Mouse (Mus musculus) retina, postnatal 7 days (tissue): Measurements from ENCODE around the gene Phf21a.
A peak's percentile ranks its signal among the peaks of the same experiment; 100 is the strongest.

Experiments used
- DNase-seq: peaks from one replicate; pipeline ENCODE4 v3.0.0-alpha.2; 2012; ENCODE audit warnings: low read depth, low spot score

Phf21a gene

GRCm38 (mm10) chr2:92291526-92291925, 198.6 kb downstream of the Phf21a start:
- DNase-seq, result no peak

DNA sequence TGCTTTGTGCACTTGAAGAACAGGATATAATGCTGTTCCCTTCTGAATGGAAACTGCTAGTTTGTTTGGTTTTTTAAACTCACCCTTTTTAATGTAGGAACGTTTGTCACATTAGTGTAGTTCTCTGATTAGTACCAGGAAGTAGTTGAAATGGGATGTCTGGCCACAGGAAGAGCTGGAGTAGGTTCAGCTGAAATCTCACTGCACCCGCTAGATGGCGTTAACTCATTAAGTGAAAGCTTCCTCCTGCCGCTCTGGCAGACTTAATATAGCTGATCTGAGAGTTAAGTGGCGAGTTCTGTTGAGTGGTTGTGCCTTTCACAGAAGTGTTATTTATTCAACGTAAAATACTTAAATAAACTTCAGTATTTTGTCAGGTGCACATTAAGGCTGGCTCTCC, 203.5 kb downstream of the Phf21a start:
- peak; percentile 77 for DNase-seq

- DNase-seq, result peak; percentile 27
Measured at GRCm38 (mm10) chr2:92299896-92300295, 207.0 kb downstream of the Phf21a start.

DNA sequence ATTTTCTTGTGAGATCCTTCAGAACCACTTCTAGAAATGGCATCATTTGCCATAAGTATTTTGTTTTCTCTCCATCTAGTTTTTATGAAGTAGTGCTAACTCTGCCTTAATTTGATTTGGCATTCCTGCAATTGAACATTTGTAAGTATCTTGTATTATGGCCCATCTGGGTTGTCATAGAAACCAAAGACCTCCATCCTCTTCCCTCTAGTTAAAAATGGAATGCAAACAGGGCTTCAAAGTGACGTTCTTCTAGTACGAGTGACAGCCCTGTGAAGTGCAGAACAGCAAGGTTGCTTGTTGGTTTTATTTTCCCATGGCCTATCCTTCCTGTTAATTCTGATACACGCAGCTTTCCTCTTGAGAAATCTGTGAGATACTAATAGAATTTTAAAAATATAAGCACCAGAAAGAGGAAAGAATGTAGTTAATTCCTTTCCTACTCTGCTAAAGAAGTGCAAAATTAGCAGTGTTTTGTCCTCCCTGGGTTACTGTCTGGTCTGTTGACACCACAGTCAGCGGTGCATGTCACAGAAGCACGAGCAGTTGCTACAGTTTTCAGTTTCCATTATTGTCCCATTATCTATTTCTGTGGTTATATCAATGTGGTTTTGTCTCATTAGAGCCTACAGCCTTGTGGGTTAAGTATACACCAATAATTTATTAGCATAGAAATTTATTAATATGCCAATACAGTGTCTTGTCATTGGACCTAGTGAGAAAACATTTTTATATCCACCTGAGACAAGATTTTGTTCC, 209.1 kb downstream of the Phf21a start:
- no peak for DNase-seq

GRCm38 (mm10) chr2:92312542-92312941, 219.6 kb downstream of the Phf21a start:
- no peak for DNase-seq

GRCm38 (mm10) chr2:92314031-92314430, 221.1 kb downstream of the Phf21a start:
- no peak for DNase-seq

GRCm38 (mm10) chr2:92316652-92317051, 223.7 kb downstream of the Phf21a start:
- no peak for DNase-seq

DNA sequence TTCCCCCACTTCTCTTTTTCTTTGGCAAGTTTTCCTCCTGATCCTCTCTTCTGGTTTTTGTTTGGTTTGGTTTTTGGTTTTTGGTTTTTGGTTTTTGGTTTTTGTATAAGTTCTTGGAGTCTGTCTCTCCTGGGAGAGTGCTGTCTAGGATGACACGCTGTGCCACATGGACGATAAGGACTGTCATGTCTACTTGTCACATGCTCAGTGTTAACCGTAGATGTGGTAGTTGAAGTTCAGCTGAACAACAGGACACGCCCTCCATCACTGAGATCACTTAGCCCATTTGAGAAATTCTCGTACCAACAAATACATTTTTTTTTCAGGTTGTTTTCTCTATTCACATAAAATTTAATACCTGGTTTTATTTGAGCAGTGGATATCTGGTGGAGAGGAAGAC, 224.3 kb downstream of the Phf21a start:
- no peak for DNase-seq

DNA sequence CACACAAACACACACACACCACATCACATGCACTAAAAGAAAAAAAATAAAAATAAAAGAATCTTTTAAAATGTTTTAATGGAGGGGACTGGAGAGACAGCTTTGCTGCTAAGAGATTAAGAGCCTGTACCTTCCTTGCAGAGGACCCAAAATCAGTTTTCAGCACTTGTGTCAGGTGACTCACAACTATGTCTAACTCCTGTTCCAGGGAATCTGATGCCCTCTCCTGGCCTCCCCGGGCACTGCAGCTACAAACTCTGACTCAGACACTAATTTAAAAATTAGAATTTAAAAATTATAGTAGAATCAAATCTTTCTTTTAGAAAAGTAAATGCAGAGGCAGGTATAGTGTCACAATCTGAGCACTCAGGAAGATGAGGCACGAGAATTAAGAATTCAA, 229.8 kb downstream of the Phf21a start:
- DNase-seq, result no peak

GRCm38 (mm10) chr2:92325676-92326075, 232.8 kb downstream of the Phf21a start:
- no peak for DNase-seq

DNA sequence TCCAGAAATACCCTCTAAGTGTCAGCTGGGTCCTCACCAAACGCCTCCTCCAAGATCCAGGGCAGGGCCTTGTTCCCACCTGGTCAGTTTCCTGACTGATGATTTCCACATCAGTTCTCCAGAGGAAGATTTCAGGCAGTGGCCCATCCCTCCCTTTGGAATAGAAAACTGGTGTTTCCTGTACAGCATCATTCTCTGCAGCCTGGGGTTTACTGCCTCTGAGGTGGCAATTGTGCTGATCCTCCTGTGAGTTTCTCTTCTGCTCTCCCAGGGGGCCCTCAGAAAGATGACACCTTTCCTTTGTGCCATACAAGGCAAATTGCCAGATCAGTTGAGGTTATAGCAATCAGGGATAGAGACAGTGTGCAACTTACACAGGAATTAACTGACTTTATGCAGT, 233.3 kb downstream of the Phf21a start:
- no peak for DNase-seq

DNA sequence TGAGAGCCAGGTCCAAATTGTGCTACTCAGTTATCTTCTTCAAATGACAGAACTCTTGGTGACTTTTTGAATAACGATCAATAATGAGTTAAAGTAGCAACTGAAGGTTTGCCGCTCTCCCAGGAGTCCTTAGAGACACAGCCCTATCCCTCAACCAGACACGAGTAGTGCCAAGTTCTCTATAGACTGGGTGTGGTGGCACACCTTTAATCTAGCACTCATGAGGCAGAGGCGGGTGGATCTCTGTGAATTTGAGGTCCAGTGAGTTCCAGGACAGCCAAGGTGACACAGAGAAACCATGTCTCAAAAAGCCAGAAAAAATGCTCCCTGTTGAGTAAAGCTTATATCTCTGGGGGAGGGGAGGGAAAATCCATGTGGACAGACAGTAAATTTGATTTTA, 234.7 kb downstream of the Phf21a start:
- no peak for DNase-seq

GRCm38 (mm10) chr2:92328206-92328605, 235.3 kb downstream of the Phf21a start:
- no peak for DNase-seq

DNA sequence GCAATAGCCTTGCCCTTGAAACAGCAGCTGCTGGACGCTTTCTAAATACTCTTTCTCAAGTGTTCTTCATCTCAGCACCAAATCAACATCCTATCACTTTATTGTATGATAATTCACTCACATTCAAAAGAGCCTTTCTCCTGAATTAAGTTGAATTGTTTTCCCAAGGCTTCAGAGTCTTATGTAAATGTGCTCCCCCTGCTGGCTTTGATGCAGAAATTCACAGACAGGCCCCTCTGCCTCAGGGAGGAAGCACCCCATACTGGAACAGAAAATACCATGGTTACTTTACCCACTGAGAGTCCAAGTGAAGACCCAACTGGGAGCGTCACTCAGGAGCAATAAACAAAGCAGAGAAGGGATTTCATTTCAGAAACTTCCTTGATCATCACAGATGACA, 237.9 kb downstream of the Phf21a start:
- peak; percentile 30 for DNase-seq

- peak; percentile 33 for DNase-seq
Measured at GRCm38 (mm10) chr2:92331410-92331809, 238.5 kb downstream of the Phf21a start.

GRCm38 (mm10) chr2:92331871-92332270, 239.0 kb downstream of the Phf21a start:
- DNase-seq, result no peak

GRCm38 (mm10) chr2:92342418-92342817, 249.5 kb downstream of the Phf21a start:
- no peak for DNase-seq

DNA sequence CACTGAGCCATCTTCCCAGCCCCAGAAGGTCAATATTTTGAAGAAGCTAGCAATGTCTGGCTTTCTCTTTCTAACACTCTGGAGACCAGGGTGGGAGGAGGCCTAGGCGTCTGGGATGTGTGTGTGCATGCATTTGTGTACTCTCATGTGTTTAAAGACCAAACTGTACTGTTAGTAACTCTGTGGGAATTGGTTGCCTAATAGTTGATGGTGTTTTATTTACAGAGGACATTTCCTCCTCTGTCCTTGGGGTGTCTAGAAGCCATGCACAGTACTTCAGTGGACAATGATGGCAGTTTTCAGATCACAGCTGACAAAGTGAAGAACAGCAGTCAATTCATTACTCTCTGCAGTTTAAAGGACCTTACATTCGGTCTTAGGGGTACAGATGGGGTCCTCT, 254.3 kb downstream of the Phf21a start:
- no peak for DNase-seq

GRCm38 (mm10) chr2:92349589-92350425, 256.9 kb downstream of the Phf21a start:
- no peak for DNase-seq

- no peak for DNase-seq
Measured at GRCm38 (mm10) chr2:92350686-92351085, 257.8 kb downstream of the Phf21a start.

- no peak for DNase-seq
Measured at GRCm38 (mm10) chr2:92353402-92353801, 260.5 kb downstream of the Phf21a start.

DNA sequence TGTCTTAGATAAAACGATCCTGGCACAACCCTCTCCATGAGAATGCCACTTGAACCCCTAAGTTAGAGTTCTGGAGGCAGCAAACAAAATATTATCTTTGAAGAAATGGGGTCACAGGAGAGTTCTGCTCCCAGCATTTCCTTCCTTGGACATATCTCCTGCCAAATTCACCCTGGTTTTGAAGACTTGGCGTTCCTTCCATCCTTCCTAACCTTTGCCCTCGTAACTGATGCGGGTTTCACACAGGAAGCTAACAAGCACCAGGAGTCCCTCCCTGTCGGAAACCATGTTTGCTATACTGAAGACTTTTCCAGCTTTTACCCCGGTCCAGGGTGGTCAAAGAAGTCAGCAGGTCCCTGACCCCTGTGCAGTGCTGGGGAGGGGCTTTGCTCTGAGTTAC, 261.3 kb downstream of the Phf21a start:
- no peak for DNase-seq

DNA sequence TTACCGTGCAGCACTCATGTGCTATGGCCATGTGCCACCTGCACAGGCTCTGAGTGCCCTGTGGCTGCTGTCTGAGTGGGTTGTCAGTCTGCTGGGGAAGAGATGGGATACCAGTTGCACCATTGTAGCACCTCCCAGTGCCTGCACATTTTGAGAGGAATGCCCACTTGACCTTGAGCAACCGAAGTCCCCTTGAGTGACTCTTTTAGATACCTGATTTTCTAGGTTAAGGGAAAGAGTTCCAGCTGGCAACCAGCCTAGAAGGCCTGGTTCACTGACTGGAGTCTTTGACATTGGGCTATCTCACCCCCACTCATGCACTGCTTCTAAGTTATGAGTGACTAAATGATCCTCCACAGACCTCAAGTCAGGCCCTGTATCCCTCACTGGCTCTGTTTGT, 266.4 kb downstream of the Phf21a start:
- DNase-seq, result no peak
